9 mouse cellular contexts compared by ENCODE assay signal in the genomic region with DNA sequence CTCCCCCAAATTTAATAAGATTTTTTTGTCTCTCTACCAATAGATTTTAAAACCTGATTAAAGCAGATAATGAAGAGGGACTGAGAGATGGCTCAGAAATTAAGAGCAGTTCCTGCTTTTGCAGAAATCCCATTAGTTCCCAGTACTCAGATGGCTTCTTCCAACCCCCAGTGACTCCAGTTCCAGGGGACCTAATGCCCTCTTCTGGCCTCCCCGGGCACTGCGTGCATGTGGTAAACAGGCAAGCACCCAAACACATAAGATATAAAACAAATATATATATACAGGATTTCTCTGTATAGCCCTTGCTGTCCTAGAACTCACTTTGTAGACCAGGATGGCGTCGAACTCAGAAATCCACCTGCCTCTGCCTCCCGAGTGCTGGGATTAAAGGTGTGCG.
A peak's percentile ranks its signal among the peaks of the same experiment; 100 is the strongest.
DNase-seq lines count a peak whose midpoint lies in the region; ATAC-seq and TF ChIP-seq lines count a peak whose summit lies in the region.
"Had no signal": no experiment of that assay in that cellular context is flagged by ENCODE, and none has a peak within 500 bp of the region (broad histone marks: within the 10 kb centered on the region; RNA-seq: fewer than 3 reads in every experiment).

No protein-coding gene starts in this region.

- peak; percentile 50 for DNase-seq in adrenal gland, adult 2 months
- no peak for DNase-seq in adrenal gland, adult 8-10 months
- DNase-seq in kidney, postnatal 36 days, result peak; percentile 16 to 59
- no peak for DNase-seq in kidney, adult 18-20 months
- peak; percentile 29 for DNase-seq in ES-E14 (ENCODE audit: low read depth, low spot score)
- DNase-seq in forelimb bud, embryonic 11.5 days (ENCODE audit: low read depth, low spot score), result peak; percentile 34
- DNase-seq in Muller cell, postnatal 12 days (ENCODE audit: inconsistent ontology term), result no peak

- no peaks in the 10 kb centered on the region for H3K9me3 ChIP-seq in ES-E14 (ENCODE audit: control insufficient read depth, insufficient read depth, low read depth, low read length)

- ATAC-seq in erythroid progenitor cell, adult 5-6 weeks (replicated peaks; ENCODE audit: low FRiP score, poor library complexity, severe bottlenecking), result no peak
- ATAC-seq: midbrain, embryonic 16.5 days had no signal

- no peaks in the 10 kb centered on the region for H3K36me3 ChIP-seq in ES-E14 (ENCODE audit: control insufficient read depth, insufficient read depth, low read length, poor library complexity, severe bottlenecking)

- H3K27ac ChIP-seq in ES-E14 (ENCODE audit: insufficient read depth, low read depth, low read length, poor library complexity, severe bottlenecking), result no peak overlapping the region

- no peak overlapping the region for H3K9ac ChIP-seq in ES-E14 (ENCODE audit: insufficient read depth, low read depth, low read length, poor library complexity, severe bottlenecking)

- no peak overlapping the region for H3K4me3 ChIP-seq in ES-E14 (ENCODE audit: insufficient read depth in 1 of 2, low read depth in 1 of 2, low read length in 2 of 2, poor library complexity in 1 of 2, severe bottlenecking in 1 of 2)

- H3K4me1 ChIP-seq in ES-E14 (ENCODE audit: control insufficient read depth in 2 of 2, insufficient read depth in 2 of 2, low read length in 2 of 2, poor library complexity in 1 of 2), result no peaks in the 10 kb centered on the region

- in situ Hi-C loops in ES-E14 (cut with MboI; ENCODE audit: low sequenced_read_pairs in 2 of 2, unreplicated experiment in 2 of 2), result no loop called here

TF ChIP-seq in ES-E14, 5 proteins besides CTCF, POLR2A, EP300 and RAD21:
- TF ChIP-seq HCFC1 (IDR thresholded peaks at IDR 0.05; ENCODE audit: borderline replicate concordance, insufficient read depth, low read length) (no peak), ZC3H11A (IDR thresholded peaks at IDR 0.05; ENCODE audit: borderline replicate concordance, low read depth, low read length) (peak; percentile 13; the same call in 1 of the 2 replicates)

Comparison
In these comparisons a context has a peak if more than half of its experiments do, and no peak if none do; other contexts are left out.
1. DNase-seq: peak in adrenal gland, adult 2 months (single experiment), kidney, postnatal 36 days (2 of 2), ES-E14 (single experiment) and forelimb bud, embryonic 11.5 days (single experiment); none in adrenal gland, adult 8-10 months (single experiment), kidney, adult 18-20 months (single experiment) and Muller cell, postnatal 12 days (single experiment).